Mouse (Mus musculus) MEL (cell line): ENCODE results near the gene Pcnx3. TPM values are rescaled to one million over a fixed set of nuclear protein-coding genes. Genes with fewer than 3 reads are reported as not detected.

Source experiments
- DNase-seq: peaks from one replicate; pipeline ENCODE4 v3.0.0; 2011; ENCODE audit warnings: low read depth, low spot score
- H3K27ac ChIP-seq: 2 replicates; pipeline ENCODE4 v1.5.1; 2012; ENCODE audit warnings: low read depth, mild to moderate bottlenecking, control low read depth, low read length, moderate library complexity; ENCODE audit not compliant: control insufficient read depth
- H3K27me3 ChIP-seq, 2 experiments: fragments of 150-350 bp in 1 of 2; sonication (generic) in 1 of 2; 2 replicates each; pipeline ENCODE4 v1.6.1; 2012; ENCODE audit warnings: low read length in 2 of 2, mild to moderate bottlenecking in 2 of 2, improper control_type of control experiment in 1 of 2, moderate library complexity in 1 of 2; ENCODE audit not compliant: insufficient read depth in 2 of 2, control insufficient read depth in 1 of 2
- H3K36me3 ChIP-seq, 2 experiments: 2 replicates each; pipeline ENCODE4 v1.6.1; 2012 to 2014; ENCODE audit warnings: low read length in 2 of 2, improper control_type of control experiment in 1 of 2, inconsistent platforms in 1 of 2, mild to moderate bottlenecking in 1 of 2; ENCODE audit not compliant: insufficient read depth in 2 of 2, control insufficient read depth in 1 of 2
- H3K4me1 ChIP-seq, 2 experiments: fragments of 150-350 bp in 1 of 2; sonication (generic) in 1 of 2; 2 replicates each; pipeline ENCODE4 v1.6.1; 2012; ENCODE audit warnings: low read length in 2 of 2, improper control_type of control experiment in 1 of 2, mild to moderate bottlenecking in 1 of 2; ENCODE audit not compliant: insufficient read depth in 2 of 2, control insufficient read depth in 1 of 2
- H3K4me3 ChIP-seq, 2 experiments: fragments of 150-350 bp in 1 of 2; sonication (generic) in 1 of 2; 2 replicates each; pipeline ENCODE4 v1.5.1; 2012; ENCODE audit warnings: low read depth in 2 of 2, low read length in 2 of 2, mild to moderate bottlenecking in 2 of 2, moderate library complexity in 2 of 2, control low read depth in 1 of 2, improper control_type of control experiment in 1 of 2; ENCODE audit not compliant: control insufficient read depth in 1 of 2, insufficient read depth in 1 of 2
- H3K79me2 ChIP-seq: 2 replicates; pipeline ENCODE4 v1.6.1; 2012; ENCODE audit warnings: mild to moderate bottlenecking, low read length, moderate library complexity; ENCODE audit not compliant: control insufficient read depth, poor library complexity, insufficient read depth
- H3K9ac ChIP-seq: 2 replicates; pipeline ENCODE4 v1.6.1; 2012; ENCODE audit warnings: low read depth, mild to moderate bottlenecking, control low read depth, low read length, moderate library complexity; ENCODE audit not compliant: control insufficient read depth, poor library complexity, severe bottlenecking
- H3K9me3 ChIP-seq: fragments of 150-350 bp; sonication (generic); replicated peaks from 2 replicates; pipeline ENCODE4 v1.6.1; 2012; ENCODE audit warnings: mild to moderate bottlenecking, low read length, improper control_type of control experiment, moderate library complexity; ENCODE audit not compliant: insufficient read depth
- CHD2 ChIP-seq: IDR thresholded peaks from 2 replicates; pipeline ENCODE4 v1.6.1; 2011; ENCODE audit warnings: low read length, improper control_type of control experiment
- E2F4 ChIP-seq: IDR thresholded peaks from 2 replicates; pipeline ENCODE4 v1.6.1; 2011; ENCODE audit warnings: low read depth, low read length, improper control_type of control experiment, borderline replicate concordance
- ELF1 ChIP-seq: IDR thresholded peaks from 2 replicates; pipeline ENCODE4 v1.6.1; 2014; ENCODE audit warnings: low read depth, mild to moderate bottlenecking, inconsistent platforms, low read length, improper control_type of control experiment, moderate library complexity
- EP300 ChIP-seq, 2 experiments: IDR thresholded peaks; 2 replicates each; pipeline ENCODE4 v1.6.1; 2011; ENCODE audit warnings: improper control_type of control experiment in 2 of 2, low read length in 2 of 2, low read depth in 1 of 2, mild to moderate bottlenecking in 1 of 2
- MAX ChIP-seq: IDR thresholded peaks from 2 replicates; pipeline ENCODE4 v1.6.1; 2011; ENCODE audit warnings: low read length, improper control_type of control experiment
- MYB ChIP-seq: IDR thresholded peaks from 2 replicates; pipeline ENCODE4 v1.6.1; 2011; ENCODE audit warnings: mild to moderate bottlenecking, low read depth, low read length, improper control_type of control experiment
- NRF1 ChIP-seq: IDR thresholded peaks from 2 replicates; pipeline ENCODE4 v1.6.1; 2014; ENCODE audit warnings: low read depth, mild to moderate bottlenecking, inconsistent platforms, low read length, improper control_type of control experiment, moderate library complexity; ENCODE audit not compliant: poor library complexity, insufficient read depth, severe bottlenecking
- POLR2A ChIP-seq, 2 experiments: IDR thresholded peaks; 2 replicates each; pipeline ENCODE4 v1.6.1; 2011 to 2012; ENCODE audit warnings: low read length in 2 of 2, mild to moderate bottlenecking in 2 of 2, control low read depth in 1 of 2, improper control_type of control experiment in 1 of 2, low read depth in 1 of 2, moderate library complexity in 1 of 2; ENCODE audit not compliant: control insufficient read depth in 1 of 2, insufficient read depth in 1 of 2, poor library complexity in 1 of 2
- RCOR1 ChIP-seq: IDR thresholded peaks from 2 replicates; pipeline ENCODE4 v1.6.1; 2012; ENCODE audit warnings: low read depth, mild to moderate bottlenecking, inconsistent platforms, low read length, improper control_type of control experiment
- SMC3 ChIP-seq: IDR thresholded peaks from 2 replicates; pipeline ENCODE4 v1.6.1; 2011; ENCODE audit warnings: low read depth, low read length, improper control_type of control experiment
- UBTF ChIP-seq: IDR thresholded peaks from 2 replicates; pipeline ENCODE4 v1.6.1; 2012; ENCODE audit warnings: low read depth, mild to moderate bottlenecking, inconsistent platforms, low read length, improper control_type of control experiment, moderate library complexity, borderline replicate concordance; ENCODE audit not compliant: insufficient read depth
- ZC3H11A ChIP-seq: IDR thresholded peaks from 2 replicates; pipeline ENCODE4 v1.6.1; 2012; ENCODE audit warnings: low read depth, mild to moderate bottlenecking, inconsistent platforms, low read length, improper control_type of control experiment
- ZMIZ1 ChIP-seq: IDR thresholded peaks from 2 replicates; pipeline ENCODE4 v1.6.1; 2012; ENCODE audit warnings: low read depth, mild to moderate bottlenecking, inconsistent platforms, low read length, improper control_type of control experiment, moderate library complexity
- ZNF384 ChIP-seq: IDR thresholded peaks from 2 replicates; pipeline ENCODE4 v1.6.1; 2012; ENCODE audit warnings: low read depth, mild to moderate bottlenecking, inconsistent platforms, low read length, improper control_type of control experiment
- polyA plus RNA-seq, 2 experiments: library from polyadenylated mRNA; stranded (reverse) in 1 of 2; unstranded in 1 of 2; fragments of >175 nt in 1 of 2; fragments of >200 nt in 1 of 2; gene quantifications; 2 replicates each; pipeline versions ENCODE4 v1.2.1 to v1.2.4; 2012; ENCODE audit warnings: low replicate concordance in 2 of 2, low read depth in 1 of 2; ENCODE audit not compliant: insufficient read length in 2 of 2, insufficient read depth in 1 of 2, missing spikeins in 1 of 2
- total RNA-seq: library from RNA; depleted of rRNA; stranded (reverse); fragments of 300-350 nt; gene quantifications from 2 replicates; pipeline ENCODE4 v1.2.3, GENCODE M21; 2012

Gene Pcnx3
- total and polyA plus RNA-seq, 3 experiments = 25.3 to 76.4 TPM; not detected in 1

- no peak for TF ChIP-seq CHD2
- no peak for TF ChIP-seq SMC3
- TF ChIP-seq MYB = no peak
- TF ChIP-seq MAX = no peak
- no peak for TF ChIP-seq POLR2A (IDR thresholded peaks at IDR 0.05; ENCODE audit: control insufficient read depth in 1 of 2, insufficient read depth in 1 of 2, low read depth in 1 of 2, low read length in 2 of 2, poor library complexity in 1 of 2)
- no peak for TF ChIP-seq E2F4
- no peak for TF ChIP-seq NRF1
- no peak for TF ChIP-seq UBTF
- peaks cover 0 to 2% of the 10 kb centered on the region in 2 experiments; a peak in 1 of 4 replicates for H3K36me3 ChIP-seq
- H3K9ac ChIP-seq = no peak overlapping the region
- no peak overlapping the region for H3K4me3 ChIP-seq
- H3K27me3 ChIP-seq = no peaks in the 10 kb centered on the region
- no peak for DNase-seq
- H3K79me2 ChIP-seq = no peaks in the 10 kb centered on the region
- H3K27ac ChIP-seq = no peak overlapping the region
- 0 out of 4 replicates have a peak, but pooled peaks cover 0 to 4% of the 10 kb centered on the region in 2 experiments for H3K4me1 ChIP-seq
- no peaks in the 10 kb centered on the region for H3K9me3 ChIP-seq
These were observed 37.0 kb downstream of the Pcnx3 start for GRCm38 (mm10) chr19:5651502-5652274.

GRCm38 (mm10) chr19:5649298-5649741, 39.4 kb downstream of the Pcnx3 start:
- no peak for TF ChIP-seq EP300 (IDR thresholded peaks at IDR 0.05; ENCODE audit: low read depth in 1 of 2, low read length in 2 of 2)
- TF ChIP-seq ELF1 = no peak
- TF ChIP-seq ZMIZ1 = no peak
- no peak for TF ChIP-seq RCOR1
- TF ChIP-seq POLR2A (IDR thresholded peaks at IDR 0.05; ENCODE audit: control insufficient read depth in 1 of 2, insufficient read depth in 1 of 2, low read depth in 1 of 2, low read length in 2 of 2, poor library complexity in 1 of 2) = no peak
- 0 out of 2 replicates have a peak, but pooled peaks have one; percentile 3 for TF ChIP-seq ZC3H11A
- no peak for TF ChIP-seq ZNF384
- 0 out of 4 replicates have a peak, but pooled peaks cover 0 to 4% of the 10 kb centered on the region in 2 experiments for H3K4me1 ChIP-seq
- H3K9ac ChIP-seq = peak overlapping the region; percentile 66
- peaks cover 0 to 2% of the 10 kb centered on the region in 2 experiments; a peak in 1 of 4 replicates for H3K36me3 ChIP-seq
- peak overlapping the region; percentile 46 for H3K27ac ChIP-seq
- H3K4me3 ChIP-seq = peak overlapping the region; percentile 56; a peak in 3 of 4 replicates
- no peaks in the 10 kb centered on the region for H3K27me3 ChIP-seq
- DNase-seq = no peak
- no peaks in the 10 kb centered on the region for H3K9me3 ChIP-seq
- no peaks in the 10 kb centered on the region for H3K79me2 ChIP-seq
